Mouse (Mus musculus): Measurements from ENCODE around the gene Nostrin. TPM values are rescaled to one million over a fixed set of nuclear protein-coding genes. Genes with fewer than 3 reads are reported as not detected.

Nostrin gene
- polyA plus RNA-seq, 1 experiment from 2014 or later, result 3.8 TPM

DNA sequence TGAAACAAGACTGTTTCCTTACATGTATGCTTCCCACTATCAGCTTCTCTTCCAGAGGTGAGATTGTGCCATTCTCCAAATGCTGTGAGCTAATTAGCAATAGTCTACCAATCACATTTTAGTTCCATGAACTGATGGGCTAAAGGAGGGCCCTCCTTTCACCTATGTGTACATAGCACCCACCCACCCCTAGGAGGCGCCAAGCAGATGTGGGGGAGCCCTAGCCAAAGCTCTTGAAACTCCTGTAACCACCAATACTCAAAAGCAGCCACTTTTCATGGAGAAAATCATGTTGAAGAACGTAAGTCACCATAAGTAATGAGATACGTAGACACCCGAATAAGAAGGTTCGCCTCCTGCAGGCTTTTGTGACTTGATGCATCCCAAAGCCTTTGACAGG is 23.0 kb upstream of the Nostrin start:
- DNase-seq (ENCODE audit: low spot score), result no peak
- no peaks in the 10 kb centered on the region for H3K4me1 ChIP-seq
- peaks cover 10% of the 10 kb centered on the region for H3K36me3 ChIP-seq
- H3K27me3 ChIP-seq (ENCODE audit: insufficient read depth, poor library complexity, severe bottlenecking), result no peaks in the 10 kb centered on the region
- H3K27ac ChIP-seq, result no peak overlapping the region
- no peak overlapping the region for H3K4me3 ChIP-seq
- 88% methylated on average over 5 of the region's 5 CpGs for WGBS
- H3K9me3 ChIP-seq, result 0 out of 2 replicates have a peak, but pooled peaks cover 3% of the 10 kb centered on the region

DNA sequence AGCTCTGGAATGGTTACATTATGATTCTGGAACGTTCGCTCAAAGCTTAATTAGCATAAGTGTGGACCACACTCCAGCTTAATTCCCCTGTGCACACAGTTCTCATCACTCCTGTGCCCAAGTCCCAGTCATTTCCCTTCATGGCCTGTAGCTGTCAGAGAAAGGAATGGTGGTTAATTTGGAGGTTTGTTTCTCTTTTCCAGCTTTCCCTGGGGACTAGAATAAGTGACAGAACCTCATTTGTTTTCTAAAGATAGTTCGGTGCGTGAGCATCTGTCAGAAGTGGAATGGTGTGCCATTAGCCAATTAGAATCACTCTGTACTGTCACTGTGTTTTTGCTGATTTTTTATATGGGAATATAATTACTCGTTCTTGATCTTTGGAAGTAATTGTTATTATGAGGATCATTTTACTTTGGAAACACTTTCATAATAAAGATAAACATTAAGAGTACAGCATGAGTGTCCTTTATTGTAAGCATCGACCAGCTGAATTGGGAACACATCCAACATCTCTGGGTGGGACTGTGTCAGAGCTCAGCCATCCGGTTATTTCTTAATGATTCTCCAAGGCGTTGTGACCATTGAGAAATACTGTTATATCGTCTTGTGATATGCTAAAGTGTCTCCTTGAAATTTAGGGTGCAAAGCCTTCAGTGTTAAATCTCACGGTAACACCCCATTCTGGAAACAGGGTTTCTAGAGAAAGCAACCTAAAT is 21.6 kb upstream of the Nostrin start:
- no peaks in the 10 kb centered on the region for H3K4me1 ChIP-seq
- DNase-seq (ENCODE audit: low spot score), result no peak
- H3K27me3 ChIP-seq (ENCODE audit: insufficient read depth, poor library complexity, severe bottlenecking), result no peaks in the 10 kb centered on the region
- 86% methylated on average over 10 of the region's 10 CpGs for WGBS
- H3K27ac ChIP-seq, result no peak overlapping the region
- H3K4me3 ChIP-seq, result no peak overlapping the region
- H3K9me3 ChIP-seq, result 0 out of 2 replicates have a peak, but pooled peaks cover 3% of the 10 kb centered on the region
- H3K36me3 ChIP-seq, result peaks cover 10% of the 10 kb centered on the region

- WGBS, result 80% methylated on average over 3 of the region's 3 CpGs
- no peaks in the 10 kb centered on the region for H3K4me1 ChIP-seq
- no peaks in the 10 kb centered on the region for H3K27me3 ChIP-seq (ENCODE audit: insufficient read depth, poor library complexity, severe bottlenecking)
- peaks cover 10% of the 10 kb centered on the region for H3K36me3 ChIP-seq
- no peak overlapping the region for H3K27ac ChIP-seq
- peak; percentile 62 for DNase-seq (ENCODE audit: low spot score)
- H3K9me3 ChIP-seq, result 0 out of 2 replicates have a peak, but pooled peaks cover 3% of the 10 kb centered on the region
- no peak overlapping the region for H3K4me3 ChIP-seq
Observed at GRCm38 (mm10) chr2:69115921-69116320, 19.7 kb upstream of the Nostrin start.

- H3K4me3 ChIP-seq, result no peak overlapping the region
- 0 out of 2 replicates have a peak, but pooled peaks cover 3% of the 10 kb centered on the region for H3K9me3 ChIP-seq
- DNase-seq (ENCODE audit: low spot score), result no peak
- H3K36me3 ChIP-seq, result peaks cover 10% of the 10 kb centered on the region
- H3K4me1 ChIP-seq, result no peaks in the 10 kb centered on the region
- H3K27me3 ChIP-seq (ENCODE audit: insufficient read depth, poor library complexity, severe bottlenecking), result no peaks in the 10 kb centered on the region
- H3K27ac ChIP-seq, result no peak overlapping the region
- WGBS, result 73% methylated on average over 4 of the region's 4 CpGs
Observed at GRCm38 (mm10) chr2:69116767-69117166, 18.8 kb upstream of the Nostrin start.

DNA sequence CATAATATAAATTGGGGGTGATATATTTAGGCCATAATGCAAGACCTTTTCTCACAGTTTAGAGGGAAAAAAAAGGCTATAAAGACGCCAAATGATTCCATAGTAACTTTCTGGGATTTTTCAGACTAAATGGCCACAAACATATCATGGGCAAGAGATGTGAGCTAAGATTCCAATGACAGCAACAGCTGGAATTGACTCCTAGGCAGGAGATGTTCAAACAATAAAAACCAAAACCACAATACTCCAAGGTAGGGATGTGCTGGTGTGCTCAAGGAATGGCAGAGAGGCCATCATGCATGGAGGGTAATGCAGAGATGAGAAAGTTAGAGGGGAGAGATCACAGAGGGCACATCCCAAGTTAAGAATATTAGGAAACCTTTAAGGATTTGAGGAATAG is 16.6 kb upstream of the Nostrin start:
- peaks cover 9% of the 10 kb centered on the region; the same call in 1 of the 2 replicates for H3K4me1 ChIP-seq
- H3K27ac ChIP-seq, result no peak overlapping the region
- no peak overlapping the region for H3K4me3 ChIP-seq
- 0 out of 2 replicates have a peak, but pooled peaks cover 3% of the 10 kb centered on the region for H3K9me3 ChIP-seq
- no peaks in the 10 kb centered on the region for H3K27me3 ChIP-seq (ENCODE audit: insufficient read depth, poor library complexity, severe bottlenecking)
- WGBS, result 88% methylated on average over 1 of the region's 1 CpGs
- peaks cover 10% of the 10 kb centered on the region for H3K36me3 ChIP-seq
- no peak for DNase-seq (ENCODE audit: low spot score)

DNA sequence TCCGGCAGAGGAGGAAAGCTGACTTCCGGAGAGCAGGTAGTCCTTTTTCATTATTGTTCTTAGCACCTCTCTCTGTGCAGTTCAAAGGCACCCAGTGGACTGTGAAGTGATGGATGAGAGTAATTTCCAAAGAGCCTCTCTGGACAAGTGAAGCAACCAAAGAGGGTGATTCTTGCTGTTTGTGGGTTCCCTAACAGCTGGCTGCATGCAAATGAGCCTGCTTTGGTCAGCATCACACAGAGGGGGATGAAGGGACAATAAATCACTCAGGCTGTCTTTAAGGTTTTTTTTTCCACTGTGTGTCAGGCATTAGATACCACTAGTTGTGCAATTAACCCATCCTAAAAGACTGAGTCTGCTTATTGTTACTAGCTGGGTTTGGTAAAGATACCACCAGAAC is 15.9 kb upstream of the Nostrin start:
- no peak overlapping the region for H3K27ac ChIP-seq
- peaks cover 9% of the 10 kb centered on the region; the same call in 1 of the 2 replicates for H3K4me1 ChIP-seq
- no peak overlapping the region for H3K4me3 ChIP-seq
- no peak for DNase-seq (ENCODE audit: low spot score)
- 0 out of 2 replicates have a peak, but pooled peaks cover 3% of the 10 kb centered on the region for H3K9me3 ChIP-seq
- no peaks in the 10 kb centered on the region for H3K27me3 ChIP-seq (ENCODE audit: insufficient read depth, poor library complexity, severe bottlenecking)
- 78% methylated on average over 2 of the region's 2 CpGs for WGBS
- H3K36me3 ChIP-seq, result peaks cover 10% of the 10 kb centered on the region

DNA sequence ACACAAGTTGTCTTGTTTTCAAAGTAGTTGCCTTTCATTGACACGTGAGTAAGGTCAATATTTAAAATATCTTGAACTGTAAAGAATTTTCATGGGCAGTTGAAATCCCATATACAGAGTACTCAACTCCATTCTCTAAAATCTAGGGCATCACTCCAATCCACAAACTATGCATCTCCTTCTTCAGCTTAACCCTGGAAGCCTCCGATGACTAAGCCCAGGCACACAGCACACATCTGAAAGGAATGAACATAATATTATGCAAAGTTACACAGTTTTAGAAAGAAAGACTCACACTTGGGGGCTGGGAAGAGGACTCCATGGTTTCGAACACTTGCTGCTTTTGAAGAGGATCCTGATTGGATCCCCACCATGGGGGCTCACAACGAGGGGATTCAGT is 13.9 kb upstream of the Nostrin start:
- Histone ChIP-seq H3K9me3 (no peaks in the 10 kb centered on the region), H3K4me1 (peaks cover 9% of the 10 kb centered on the region; the same call in 1 of the 2 replicates), H3K36me3 (no peaks in the 10 kb centered on the region), H3K27ac (no peak overlapping the region), H3K27me3 (ENCODE audit: insufficient read depth, poor library complexity, severe bottlenecking) (no peaks in the 10 kb centered on the region), H3K4me3 (no peak overlapping the region)
- 82% methylated on average over 4 of the region's 4 CpGs for WGBS
- DNase-seq (ENCODE audit: low spot score), result no peak

GRCm38 (mm10) chr2:69125425-69125824 is 10.2 kb upstream of the Nostrin start:
- H3K27ac ChIP-seq, result no peak overlapping the region
- peak; percentile 38 for DNase-seq (ENCODE audit: low spot score)
- WGBS, result 73% methylated on average over 3 of the region's 3 CpGs

GRCm38 (mm10) chr2:69128321-69128720 is 7.3 kb upstream of the Nostrin start:
- peak; percentile 45 for DNase-seq (ENCODE audit: low spot score)
- 86% methylated on average over 7 of the region's 7 CpGs for WGBS

More at GRCm38 (mm10) chr2:69125425-69125824, 10.2 kb upstream of the Nostrin start:
- Histone ChIP-seq H3K36me3 (no peaks in the 10 kb centered on the region), H3K4me3 (no peak overlapping the region), H3K9me3 (no peaks in the 10 kb centered on the region), H3K4me1 (peaks cover 23% of the 10 kb centered on the region; the same call in 1 of the 2 replicates), H3K27me3 (ENCODE audit: insufficient read depth, poor library complexity, severe bottlenecking) (no peaks in the 10 kb centered on the region)

DNA sequence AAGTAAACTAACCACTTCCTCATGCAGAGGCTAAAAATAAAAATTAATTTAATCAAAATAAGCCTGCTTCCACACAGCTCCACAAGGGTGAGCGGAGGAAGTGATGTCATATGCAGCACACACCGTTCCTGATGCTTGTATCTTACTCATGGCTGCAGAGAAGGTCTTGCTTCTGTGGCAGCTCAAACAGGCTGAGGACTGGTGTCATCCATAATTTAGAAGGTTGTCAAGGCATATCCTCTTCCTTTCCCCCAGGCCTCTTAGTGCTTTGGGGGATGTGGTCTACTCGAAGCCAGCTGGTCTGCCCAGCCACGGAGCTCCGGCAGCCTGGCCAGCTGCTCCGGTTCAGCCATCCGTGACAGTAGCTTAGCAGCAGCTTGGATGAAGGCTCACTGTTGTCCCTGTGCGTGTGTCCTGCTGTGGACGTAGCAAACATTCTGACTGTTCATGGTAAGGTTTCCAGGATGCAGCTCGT is 6.6 kb upstream of the Nostrin start:
- Histone ChIP-seq H3K27ac (peak overlapping the region; percentile 47; the same call in 1 of the 2 replicates), H3K9me3 (no peaks in the 10 kb centered on the region), H3K27me3 (ENCODE audit: insufficient read depth, poor library complexity, severe bottlenecking) (no peaks in the 10 kb centered on the region), H3K4me1 (peaks cover 26% of the 10 kb centered on the region), H3K4me3 (no peak overlapping the region), H3K36me3 (no peaks in the 10 kb centered on the region)
- DNase-seq (ENCODE audit: low spot score), result peak; percentile 53
- 74% methylated on average over 10 of the region's 10 CpGs for whole genome bisulfite sequencing

More at GRCm38 (mm10) chr2:69128321-69128720, 7.3 kb upstream of the Nostrin start:
- no peak overlapping the region for H3K4me3 ChIP-seq
- H3K9me3 ChIP-seq, result no peaks in the 10 kb centered on the region
- H3K36me3 ChIP-seq, result no peaks in the 10 kb centered on the region
- H3K27me3 ChIP-seq (ENCODE audit: insufficient read depth, poor library complexity, severe bottlenecking), result no peaks in the 10 kb centered on the region
- peaks cover 28% of the 10 kb centered on the region for H3K4me1 ChIP-seq
- H3K27ac ChIP-seq, result no peak overlapping the region

GRCm38 (mm10) chr2:69129425-69130210 is 6.0 kb upstream of the Nostrin start:
- peak; percentile 45 for DNase-seq (ENCODE audit: low spot score)
- no peaks in the 10 kb centered on the region for H3K27me3 ChIP-seq (ENCODE audit: insufficient read depth, poor library complexity, severe bottlenecking)
- H3K36me3 ChIP-seq, result no peaks in the 10 kb centered on the region
- peak overlapping the region; percentile 47; the same call in 1 of the 2 replicates for H3K27ac ChIP-seq
- no peak overlapping the region for H3K4me3 ChIP-seq
- no peaks in the 10 kb centered on the region for H3K9me3 ChIP-seq
- H3K4me1 ChIP-seq, result peaks cover 26% of the 10 kb centered on the region
- WGBS, result 66% methylated on average over 7 of the region's 7 CpGs

DNA sequence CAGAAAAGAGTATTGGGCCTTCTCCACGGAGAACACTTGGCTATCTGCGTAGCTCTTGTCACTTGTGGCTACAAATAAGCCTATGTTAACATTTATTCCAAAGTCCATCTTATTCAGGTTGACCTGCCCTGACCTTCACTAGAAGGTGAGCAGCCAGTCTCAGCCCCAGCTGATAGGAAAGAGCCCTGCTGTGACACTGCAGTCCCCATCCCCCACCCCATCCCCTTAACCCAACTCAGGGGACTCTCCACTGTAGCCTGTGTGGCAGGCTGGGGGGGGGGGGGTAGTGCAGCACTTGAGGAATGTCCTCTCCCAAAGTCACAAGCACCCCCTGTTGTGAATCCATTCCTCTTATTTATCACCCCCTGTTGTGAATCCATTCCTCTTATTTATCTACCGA is 3.6 kb upstream of the Nostrin start:
- Histone ChIP-seq H3K9me3 (no peaks in the 10 kb centered on the region), H3K27me3 (ENCODE audit: insufficient read depth, poor library complexity, severe bottlenecking) (no peaks in the 10 kb centered on the region), H3K4me3 (no peak overlapping the region), H3K27ac (no peak overlapping the region), H3K36me3 (no peaks in the 10 kb centered on the region), H3K4me1 (peaks cover 39% of the 10 kb centered on the region)
- no peak for DNase-seq (ENCODE audit: low spot score)
- WGBS, result 28% methylated on average over 3 of the region's 3 CpGs

Measured in heart, embryonic 10.5 days (tissue).